Mouse (Mus musculus) cerebellum, adult (tissue): ENCODE measurements around the gene Ehmt2.
A peak's percentile ranks its signal among the peaks of the same experiment; 100 is the strongest.
"Not testable (repeated sequence)": the region's sequence is repeated elsewhere in the genome, so short reads cannot be mapped to it uniquely, and the experiment has no call there.

Experiments used
- ATAC-seq: cut with Nextera tagmentation; 2 replicates; pipeline ENCODE4 v1.9.2; 2017; ENCODE audit warnings: mild to moderate bottlenecking, moderate library complexity, mixed read lengths; ENCODE audit not compliant: insufficient number of reproducible peaks, low FRiP score, low TSS enrichment

Ehmt2 gene

GRCm38 (mm10) chr17:34890074-34890743 lies 8.1 kb upstream of the Ehmt2 start:
- no peak for ATAC-seq

- no peak for ATAC-seq
These were observed 6.9 kb upstream of the Ehmt2 start for GRCm38 (mm10) chr17:34891377-34891776.

GRCm38 (mm10) chr17:34893072-34893824 lies 5.0 kb upstream of the Ehmt2 start:
- 0 out of 2 replicates have a peak, but pooled peaks have one; percentile 2 for ATAC-seq

- peak; percentile 72 for ATAC-seq
These were observed 4.1 kb upstream of the Ehmt2 start for GRCm38 (mm10) chr17:34894074-34894597.

- ATAC-seq: no peak
These were observed 3.3 kb upstream of the Ehmt2 start for GRCm38 (mm10) chr17:34894801-34895530.

GRCm38 (mm10) chr17:34895724-34896123 lies 2.5 kb upstream of the Ehmt2 start:
- no peak for ATAC-seq

GRCm38 (mm10) chr17:34896366-34896765 lies 1.9 kb upstream of the Ehmt2 start:
- ATAC-seq: no peak

GRCm38 (mm10) chr17:34897373-34898159 lies 703 bp upstream of the Ehmt2 start:
- ATAC-seq: no peak

- ATAC-seq: no peak
These were observed 410 bp downstream of the Ehmt2 start for GRCm38 (mm10) chr17:34898706-34899052.

- no peak for ATAC-seq
These were observed 1.0 kb downstream of the Ehmt2 start for GRCm38 (mm10) chr17:34899053-34899889.

GRCm38 (mm10) chr17:34899890-34900243 lies 1.6 kb downstream of the Ehmt2 start:
- ATAC-seq: no peak

- ATAC-seq: not testable (repeated sequence)
These were observed 2.6 kb downstream of the Ehmt2 start for GRCm38 (mm10) chr17:34900826-34901225.

GRCm38 (mm10) chr17:34901948-34902347 lies 3.7 kb downstream of the Ehmt2 start:
- not testable (repeated sequence) for ATAC-seq

GRCm38 (mm10) chr17:34902895-34903294 lies 4.6 kb downstream of the Ehmt2 start:
- ATAC-seq: no peak

- no peak for ATAC-seq
These were observed 12.7 kb downstream of the Ehmt2 start for GRCm38 (mm10) chr17:34910982-34911381.

GRCm38 (mm10) chr17:34911945-34912351 lies 13.7 kb downstream of the Ehmt2 start:
- ATAC-seq: peak; percentile 60; the same call in 1 of the 2 replicates

- no peak for ATAC-seq
These were observed 15.8 kb downstream of the Ehmt2 start, which contains the start of gene Slc44a4 for GRCm38 (mm10) chr17:34913930-34914665. Slc44a4 (plus strand) TSS chr17:34914466.

- no peak for ATAC-seq
These were observed 17.2 kb downstream of the Ehmt2 start for GRCm38 (mm10) chr17:34915410-34915831.

GRCm38 (mm10) chr17:34916316-34916715 lies 18.0 kb downstream of the Ehmt2 start:
- ATAC-seq: no peak
